Mouse (Mus musculus) layer of hippocampus, adult 2 months (tissue): ENCODE data around the gene Ugt1a10. TPM values are rescaled to one million over a fixed set of nuclear protein-coding genes. Genes with fewer than 3 reads are reported as not detected.
"Not testable (repeated sequence)": the region's sequence is repeated elsewhere in the genome, so short reads cannot be mapped to it uniquely, and the experiment has no call there.

Source experiments
- DNase-seq, 2 experiments: peaks; one replicate each; pipeline ENCODE4 v3.0.0; 2022; ENCODE audit warnings: low spot score in 2 of 2
- H3K27ac ChIP-seq: fragments of 200-600 bp; 2 replicates; pipeline ENCODE4 v1.8.1; 2022
- H3K4me3 ChIP-seq: fragments of 200-600 bp; 2 replicates; pipeline ENCODE4 v1.8.1; 2022; ENCODE audit warnings: mild to moderate bottlenecking
- CTCF ChIP-seq: fragments of 200-600 bp; conservative IDR thresholded peaks from 2 replicates; pipeline ENCODE4 v1.8.1; 2022; ENCODE audit warnings: antibody characterized with exemption, mild to moderate bottlenecking, moderate library complexity
- total RNA-seq, 2 experiments: library from RNA; stranded (reverse); gene quantifications; 2 replicates each; pipeline ENCODE4 v1.2.3; 2021

The Ugt1a10 gene
- total RNA-seq, 2 experiments from 2014 or later, result not detected

- Histone ChIP-seq H3K4me3 (no peak within 1 kb of the TSS), H3K27ac (no peak within 1 kb of the TSS)
- TF ChIP-seq CTCF, result no peak
- DNase-seq, result no peak
These were observed 15.3 kb downstream of the Ugt1a10 start, which contains the start of gene Ugt1a9 for GRCm38 (mm10) chr1:88070495-88070894. Gene Ugt1a9, plus strand, starts transcription at chr1:88070800.

GRCm38 (mm10) chr1:88070902-88071301 is 15.7 kb downstream of the Ugt1a10 start:
- no peak for DNase-seq
- H3K4me3 ChIP-seq, result no peak overlapping the region

GRCm38 (mm10) chr1:88074471-88074870 is 19.3 kb downstream of the Ugt1a10 start:
- TF ChIP-seq CTCF, result no peak

More at GRCm38 (mm10) chr1:88070902-88071301, 15.7 kb downstream of the Ugt1a10 start:
- no peak overlapping the region for H3K27ac ChIP-seq
- no peak for TF ChIP-seq CTCF

GRCm38 (mm10) chr1:88077128-88077527 is 21.9 kb downstream of the Ugt1a10 start:
- H3K27ac ChIP-seq, result no peak overlapping the region
- no peak overlapping the region for H3K4me3 ChIP-seq
- TF ChIP-seq CTCF, result no peak
- DNase-seq, result no peak

More at GRCm38 (mm10) chr1:88074471-88074870, 19.3 kb downstream of the Ugt1a10 start:
- Histone ChIP-seq H3K4me3 (no peak overlapping the region), H3K27ac (no peak overlapping the region)
- no peak for DNase-seq

GRCm38 (mm10) chr1:88081670-88082069 is 26.5 kb downstream of the Ugt1a10 start:
- no peak for DNase-seq
- TF ChIP-seq CTCF, result no peak
- no peak overlapping the region for H3K27ac ChIP-seq
- no peak overlapping the region for H3K4me3 ChIP-seq

- no peak overlapping the region for H3K27ac ChIP-seq
- no peak overlapping the region for H3K4me3 ChIP-seq
- no peak for DNase-seq
- no peak for TF ChIP-seq CTCF
These were observed 30.9 kb downstream of the Ugt1a10 start for GRCm38 (mm10) chr1:88086125-88086524.

- TF ChIP-seq CTCF, result no peak
- Histone ChIP-seq H3K27ac (no peak within 1 kb of the TSS), H3K4me3 (no peak within 1 kb of the TSS)
- DNase-seq, result no peak
These were observed 32.3 kb downstream of the Ugt1a10 start, which contains the start of gene Ugt1a8 for GRCm38 (mm10) chr1:88087513-88087912. Gene Ugt1a8, plus strand, starts transcription at chr1:88087813.

GRCm38 (mm10) chr1:88092341-88092740 is 37.2 kb downstream of the Ugt1a10 start:
- DNase-seq, result no peak
- TF ChIP-seq CTCF, result no peak
- Histone ChIP-seq H3K27ac (no peak overlapping the region), H3K4me3 (no peak overlapping the region)

GRCm38 (mm10) chr1:88094270-88094676 is 39.1 kb downstream of the Ugt1a10 start:
- DNase-seq, H3K4me3 ChIP-seq, H3K27ac ChIP-seq: not testable (repeated sequence)
- TF ChIP-seq CTCF, result peak; percentile 51

GRCm38 (mm10) chr1:88094941-88095492 is 39.8 kb downstream of the Ugt1a10 start, which contains the start of gene Ugt1a7c:
Gene Ugt1a7c, plus strand, starts transcription at chr1:88095062.
- no peak for DNase-seq
- no peak within 1 kb of the TSS for H3K27ac ChIP-seq
- no peak within 1 kb of the TSS for H3K4me3 ChIP-seq
- TF ChIP-seq CTCF, result no peak

GRCm38 (mm10) chr1:88098546-88098945 is 43.4 kb downstream of the Ugt1a10 start:
- H3K4me3 ChIP-seq, H3K27ac ChIP-seq, DNase-seq: not testable (repeated sequence)

GRCm38 (mm10) chr1:88099691-88100090 is 44.5 kb downstream of the Ugt1a10 start:
- not testable (repeated sequence) for H3K27ac ChIP-seq, H3K4me3 ChIP-seq, DNase-seq

GRCm38 (mm10) chr1:88103019-88103418 is 47.8 kb downstream of the Ugt1a10 start, which contains the start of gene Ugt1a6b:
Gene Ugt1a6b, plus strand, starts transcription at chr1:88103252.
- not testable (repeated sequence) for H3K4me3 ChIP-seq, DNase-seq, H3K27ac ChIP-seq

- not testable (repeated sequence) for H3K27ac ChIP-seq, H3K4me3 ChIP-seq, DNase-seq
These were observed 48.7 kb downstream of the Ugt1a10 start for GRCm38 (mm10) chr1:88103697-88104468.
